Mouse (Mus musculus): ENCODE results near the gene Anapc10. TPM values are rescaled to one million over a fixed set of nuclear protein-coding genes. Genes with fewer than 3 reads are reported as not detected.
"Not testable (repeated sequence)": the region's sequence is repeated elsewhere in the genome, so short reads cannot be mapped to it uniquely, and the experiment has no call there.

Anapc10 gene
- polyA plus RNA-seq, 1 experiment: 9.6 TPM

GRCm38 (mm10) chr8:79750305-79750704 is 38.7 kb downstream of the Anapc10 start:
- H3K4me1 ChIP-seq (ENCODE audit: control insufficient read depth, insufficient read depth, low read length): no peaks in the 10 kb centered on the region; the same call in 1 of the 2 replicates
- no peak for TF ChIP-seq POLR2A (IDR thresholded peaks at IDR 0.05; ENCODE audit: borderline replicate concordance, control insufficient read depth, low read depth, low read length)
- TF ChIP-seq CTCF (IDR thresholded peaks at IDR 0.05; ENCODE audit: control insufficient read depth, insufficient read depth, low read length): no peak
- 66% methylated on average over 2 of the region's 2 CpGs for WGBS
- H3K27ac ChIP-seq (ENCODE audit: control insufficient read depth, insufficient read depth, low read depth, low read length, poor library complexity): no peak overlapping the region
- H3K4me3 ChIP-seq (replicated peaks; ENCODE audit: control insufficient read depth, low read depth, low read length): no peak overlapping the region

GRCm38 (mm10) chr8:79794873-79795272 is 83.3 kb downstream of the Anapc10 start:
- not testable (repeated sequence) for H3K27ac ChIP-seq (ENCODE audit: control insufficient read depth, insufficient read depth, low read depth, low read length, poor library complexity); H3K4me3 ChIP-seq (replicated peaks; ENCODE audit: control insufficient read depth, low read depth, low read length); H3K4me1 ChIP-seq (ENCODE audit: control insufficient read depth, insufficient read depth, low read length)
- WGBS: 66% methylated on average over 2 of the region's 2 CpGs

- WGBS: 81% methylated on average over 7 of the region's 7 CpGs
- Histone ChIP-seq H3K4me1 (ENCODE audit: control insufficient read depth, insufficient read depth, low read length) (no peaks in the 10 kb centered on the region), H3K4me3 (replicated peaks; ENCODE audit: control insufficient read depth, low read depth, low read length) (no peak overlapping the region), H3K27ac (ENCODE audit: control insufficient read depth, insufficient read depth, low read depth, low read length, poor library complexity) (no peak overlapping the region)
- TF ChIP-seq POLR2A (IDR thresholded peaks at IDR 0.05; ENCODE audit: borderline replicate concordance, control insufficient read depth, low read depth, low read length) (no peak), CTCF (IDR thresholded peaks at IDR 0.05; ENCODE audit: control insufficient read depth, insufficient read depth, low read length) (no peak)
Observed at GRCm38 (mm10) chr8:79796690-79797089, 85.1 kb downstream of the Anapc10 start.

GRCm38 (mm10) chr8:79804499-79804898 is 92.9 kb downstream of the Anapc10 start:
- Histone ChIP-seq H3K4me1 (ENCODE audit: control insufficient read depth, insufficient read depth, low read length) (no peaks in the 10 kb centered on the region), H3K4me3 (replicated peaks; ENCODE audit: control insufficient read depth, low read depth, low read length) (no peak overlapping the region), H3K27ac (ENCODE audit: control insufficient read depth, insufficient read depth, low read depth, low read length, poor library complexity) (no peak overlapping the region)
- 73% methylated on average over 6 of the region's 6 CpGs for WGBS
- TF ChIP-seq CTCF (IDR thresholded peaks at IDR 0.05; ENCODE audit: control insufficient read depth, insufficient read depth, low read length) (no peak), POLR2A (IDR thresholded peaks at IDR 0.05; ENCODE audit: borderline replicate concordance, control insufficient read depth, low read depth, low read length) (no peak)

- Histone ChIP-seq H3K4me1 (ENCODE audit: control insufficient read depth, insufficient read depth, low read length) (no peaks in the 10 kb centered on the region), H3K27ac (ENCODE audit: control insufficient read depth, insufficient read depth, low read depth, low read length, poor library complexity) (no peak overlapping the region), H3K4me3 (replicated peaks; ENCODE audit: control insufficient read depth, low read depth, low read length) (no peak overlapping the region)
- no peak for TF ChIP-seq POLR2A (IDR thresholded peaks at IDR 0.05; ENCODE audit: borderline replicate concordance, control insufficient read depth, low read depth, low read length)
- no peak for TF ChIP-seq CTCF (IDR thresholded peaks at IDR 0.05; ENCODE audit: control insufficient read depth, insufficient read depth, low read length)
- 75% methylated on average over 6 of the region's 6 CpGs for WGBS
Observed at GRCm38 (mm10) chr8:79806971-79807370, 95.4 kb downstream of the Anapc10 start.

- Histone ChIP-seq H3K4me3 (replicated peaks; ENCODE audit: control insufficient read depth, low read depth, low read length) (no peak overlapping the region), H3K4me1 (ENCODE audit: control insufficient read depth, insufficient read depth, low read length) (no peaks in the 10 kb centered on the region), H3K27ac (ENCODE audit: control insufficient read depth, insufficient read depth, low read depth, low read length, poor library complexity) (no peak overlapping the region)
- TF ChIP-seq POLR2A (IDR thresholded peaks at IDR 0.05; ENCODE audit: borderline replicate concordance, control insufficient read depth, low read depth, low read length) (no peak), CTCF (IDR thresholded peaks at IDR 0.05; ENCODE audit: control insufficient read depth, insufficient read depth, low read length) (no peak)
- WGBS: 84% methylated on average over 5 of the region's 5 CpGs
Observed at GRCm38 (mm10) chr8:79826534-79826933, 114.9 kb downstream of the Anapc10 start.

Other genes starting within 250 kb of the Anapc10 start
- gene Otud4, start 72.2 kb upstream of the Anapc10 start, polyA plus RNA-seq (2011; ENCODE audit: insufficient read depth, insufficient read length, low replicate concordance, missing spikeins): 15.0 and 27.5 TPM in 2 replicates
- 23.4 and 44.0 TPM in 2 replicates for gene Abce1, start 80 bp upstream of the Anapc10 start, polyA plus RNA-seq (2011; ENCODE audit: insufficient read depth, insufficient read length, low replicate concordance, missing spikeins)

Data from bone marrow, adult 2 months (tissue).